Mouse (Mus musculus): Measurements from ENCODE around the gene Bahcc1. TPM values are rescaled to one million over a fixed set of nuclear protein-coding genes. Genes with fewer than 3 reads are reported as not detected.

Bahcc1 gene
- polyA plus RNA-seq, 1 experiment from 2014 or later = 17.2 TPM

DNA sequence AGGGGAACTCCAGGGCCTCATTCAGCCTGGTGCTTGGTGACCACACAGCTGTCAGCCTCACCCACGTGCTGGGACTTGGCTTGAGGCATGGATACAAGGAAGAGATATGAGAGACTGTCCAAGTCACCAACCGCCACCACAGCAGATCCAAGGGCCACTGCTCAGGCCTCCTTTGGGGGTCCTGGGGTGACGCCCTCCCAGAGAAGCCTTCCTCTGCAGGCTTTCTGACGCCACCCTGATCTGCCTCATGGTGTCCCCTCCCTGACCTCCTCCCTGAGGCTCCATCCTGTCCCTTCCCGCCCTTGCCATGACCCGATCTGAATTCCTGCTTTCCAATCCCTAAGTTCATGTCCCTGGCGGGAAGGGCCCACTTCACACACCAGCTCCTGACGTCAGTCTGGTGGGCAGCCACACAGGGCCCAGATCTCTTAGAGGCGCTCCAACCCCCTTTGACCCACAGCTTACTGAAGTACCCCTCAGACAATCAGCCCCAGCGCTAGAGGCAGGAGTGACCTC is 17.0 kb upstream of the Bahcc1 start:
- no peak for ATAC-seq
- 52% methylated on average over 10 of the region's 10 CpGs for WGBS
- Histone ChIP-seq H3K4me3 (no peak overlapping the region), H3K4me1 (peaks cover 33% of the 10 kb centered on the region), H3K9ac (no peak overlapping the region), H3K36me3 (ENCODE audit: poor library complexity, severe bottlenecking) (0 out of 2 replicates have a peak, but pooled peaks cover 3% of the 10 kb centered on the region), H3K4me2 (no peak overlapping the region; the same call in 1 of the 2 replicates), H3K9me3 (replicated peaks) (peaks cover 11% of the 10 kb centered on the region; the same call in 1 of the 2 replicates), H3K27ac (peak overlapping the region; percentile 90), H3K27me3 (no peaks in the 10 kb centered on the region)

GRCm38 (mm10) chr11:120216540-120217324 is 16.0 kb upstream of the Bahcc1 start:
- H3K4me2 ChIP-seq = peak overlapping the region; percentile 22; the same call in 1 of the 2 replicates
- peak overlapping the region; percentile 90 for H3K27ac ChIP-seq
- H3K27me3 ChIP-seq = no peaks in the 10 kb centered on the region
- H3K36me3 ChIP-seq (ENCODE audit: poor library complexity, severe bottlenecking) = 0 out of 2 replicates have a peak, but pooled peaks cover 3% of the 10 kb centered on the region
- WGBS = 9% methylated on average over 11 of the region's 11 CpGs
- H3K4me1 ChIP-seq = peaks cover 37% of the 10 kb centered on the region
- ATAC-seq = peak; percentile 90
- H3K4me3 ChIP-seq = no peak overlapping the region
- H3K9me3 ChIP-seq (replicated peaks) = peaks cover 11% of the 10 kb centered on the region; the same call in 1 of the 2 replicates
- peak overlapping the region; percentile 23; the same call in 1 of the 2 replicates for H3K9ac ChIP-seq

DNA sequence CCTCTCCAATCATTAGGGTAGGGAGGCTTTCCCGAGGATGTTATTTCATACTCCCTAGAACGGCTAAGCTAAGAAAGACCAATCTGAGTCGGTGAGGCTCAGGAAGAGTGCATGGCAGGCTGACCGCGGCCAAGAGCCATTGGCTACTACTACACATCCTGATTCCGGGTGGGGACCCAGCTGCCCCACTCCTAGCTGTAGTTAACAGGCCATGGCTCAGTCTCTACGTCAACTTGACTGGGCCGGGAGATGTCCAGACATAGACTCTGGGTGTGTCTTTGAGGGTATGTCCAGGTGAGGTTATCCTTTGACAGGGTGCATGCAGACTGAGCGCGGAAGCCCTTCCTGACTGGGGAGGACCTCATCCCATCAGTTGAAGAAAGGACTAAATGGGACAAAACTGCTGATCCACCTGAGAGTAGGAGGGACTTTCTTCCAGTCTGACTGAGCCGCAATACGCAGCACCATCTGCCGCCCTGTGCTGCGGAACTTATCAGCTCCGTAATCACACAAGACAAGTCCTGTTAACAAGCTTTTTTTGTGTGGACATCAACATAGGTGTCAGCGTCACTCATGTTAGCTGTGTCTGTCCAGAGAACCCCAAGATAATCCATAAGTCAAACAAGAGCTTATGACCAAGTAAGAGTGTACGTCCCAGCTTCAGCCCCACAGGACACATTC is 14.4 kb upstream of the Bahcc1 start:
- Histone ChIP-seq H3K9ac (no peak overlapping the region), H3K4me2 (no peak overlapping the region), H3K27ac (no peak overlapping the region), H3K27me3 (no peaks in the 10 kb centered on the region), H3K9me3 (replicated peaks) (peaks cover 9% of the 10 kb centered on the region; the same call in 1 of the 2 replicates), H3K4me3 (no peak overlapping the region), H3K36me3 (ENCODE audit: poor library complexity, severe bottlenecking) (0 out of 2 replicates have a peak, but pooled peaks cover 1% of the 10 kb centered on the region), H3K4me1 (peaks cover 37% of the 10 kb centered on the region)
- whole genome bisulfite sequencing = 93% methylated on average over 17 of the region's 17 CpGs
- ATAC-seq = no peak

DNA sequence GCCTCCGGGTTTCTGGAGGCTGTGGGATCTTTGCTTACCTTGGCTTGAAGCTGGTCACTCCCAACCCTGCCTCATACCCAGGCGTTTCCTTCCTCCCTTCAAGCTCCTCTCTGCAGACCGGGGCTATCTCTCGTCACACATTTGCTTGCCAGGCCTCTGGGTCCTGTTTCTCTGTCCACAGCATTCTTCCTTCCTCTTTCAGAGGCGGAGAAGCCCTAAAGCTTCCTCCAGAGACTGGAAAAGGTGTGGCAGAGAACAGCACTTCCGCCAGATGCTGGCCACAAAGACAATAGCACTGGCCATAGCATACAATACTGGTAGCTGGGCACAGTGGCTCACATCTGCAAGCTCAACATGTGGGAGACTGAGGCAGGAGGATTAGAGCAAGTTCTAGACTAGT is 13.8 kb upstream of the Bahcc1 start:
- H3K4me1 ChIP-seq = peaks cover 40% of the 10 kb centered on the region

DNA sequence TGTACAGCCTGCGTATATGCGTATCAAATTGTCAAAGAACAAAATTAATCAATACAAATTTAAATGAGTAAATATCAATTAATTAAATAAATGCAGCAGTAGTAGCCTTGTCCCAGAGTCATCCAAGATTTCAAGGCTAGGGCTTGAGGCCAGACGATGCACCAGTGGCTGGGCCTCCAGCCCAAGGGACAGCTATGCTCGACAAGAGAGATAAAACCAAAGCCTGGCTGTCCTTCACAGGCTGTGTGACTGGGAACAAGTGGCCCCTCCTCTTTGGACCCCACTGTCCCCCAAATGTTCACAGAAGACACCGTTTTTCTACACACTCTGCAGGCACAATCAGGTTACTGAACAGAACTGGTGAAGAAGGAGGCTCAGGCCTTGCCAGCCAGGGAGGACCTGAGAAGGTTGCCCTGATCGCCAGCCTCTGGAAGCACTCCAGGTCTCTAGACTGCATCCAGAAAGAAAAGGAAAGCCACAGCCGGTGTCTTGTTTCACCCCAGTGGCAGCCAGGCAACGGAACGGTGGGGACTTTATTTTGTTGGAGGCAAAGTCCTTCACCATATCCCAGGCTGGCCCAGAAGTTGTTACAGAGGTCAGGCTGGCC is 12.7 kb upstream of the Bahcc1 start:
- Histone ChIP-seq H3K27me3 (no peaks in the 10 kb centered on the region), H3K4me1 (peaks cover 50% of the 10 kb centered on the region), H3K36me3 (ENCODE audit: poor library complexity, severe bottlenecking) (no peaks in the 10 kb centered on the region), H3K4me3 (no peak overlapping the region), H3K27ac (0 out of 2 replicates have a peak overlapping the region, but pooled peaks have one; percentile 28), H3K9ac (no peak overlapping the region), H3K4me2 (no peak overlapping the region), H3K9me3 (replicated peaks) (no peaks in the 10 kb centered on the region)
- WGBS = 50% methylated on average over 9 of the region's 9 CpGs
- ATAC-seq = no peak

More for the DNA sequence above, 13.8 kb upstream of the Bahcc1 start:
- Histone ChIP-seq H3K27me3 (no peaks in the 10 kb centered on the region), H3K4me3 (no peak overlapping the region), H3K27ac (no peak overlapping the region), H3K36me3 (ENCODE audit: poor library complexity, severe bottlenecking) (no peaks in the 10 kb centered on the region), H3K4me2 (no peak overlapping the region), H3K9me3 (replicated peaks) (peaks cover 3% of the 10 kb centered on the region; the same call in 1 of the 2 replicates), H3K9ac (no peak overlapping the region)
- 83% methylated on average over 6 of the region's 6 CpGs for WGBS
- ATAC-seq = no peak

DNA sequence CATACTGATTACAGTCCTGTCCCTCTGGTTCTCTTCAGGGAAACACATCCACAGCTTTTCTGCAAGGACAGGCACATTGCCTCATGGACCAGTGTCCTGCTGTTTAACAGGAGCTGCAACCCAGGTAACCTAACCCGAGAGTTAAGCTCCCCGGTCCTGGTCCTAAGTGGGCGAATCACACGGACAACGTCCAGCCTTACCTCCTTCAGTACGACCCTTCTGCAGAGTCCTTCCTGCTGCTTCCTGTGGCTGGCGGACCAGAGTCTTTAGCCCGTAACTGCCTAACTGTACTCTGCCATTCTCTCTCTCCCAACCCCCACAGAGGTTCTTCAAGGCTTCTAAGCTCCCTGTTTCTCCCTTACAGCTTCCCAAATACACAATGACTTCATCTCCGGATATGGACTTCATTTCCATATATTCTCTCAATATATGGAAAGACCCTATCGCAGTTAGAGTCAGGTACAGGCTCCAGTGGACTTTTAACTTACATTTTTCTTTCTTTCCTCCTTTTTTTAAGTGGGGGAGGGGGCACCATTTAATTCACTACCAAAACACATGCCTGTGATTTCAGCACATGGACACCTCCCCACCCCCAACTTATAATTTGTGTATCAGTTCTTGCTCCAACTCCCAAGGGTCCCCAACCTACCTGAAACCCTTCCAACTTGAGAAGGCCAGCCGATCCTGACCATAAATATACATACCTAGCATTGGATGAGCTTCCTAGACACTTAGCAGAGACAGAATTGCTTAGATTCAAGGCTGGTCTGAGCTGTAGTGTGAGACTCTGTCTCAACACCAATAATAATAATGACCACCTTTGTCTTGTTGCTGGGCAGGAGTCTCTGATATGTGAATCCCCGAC is 11.6 kb upstream of the Bahcc1 start:
- Histone ChIP-seq H3K4me1 (peaks cover 56% of the 10 kb centered on the region), H3K9me3 (replicated peaks) (no peaks in the 10 kb centered on the region), H3K4me3 (no peak overlapping the region), H3K27me3 (0 out of 2 replicates have a peak, but pooled peaks cover under 1% of the 10 kb centered on the region), H3K9ac (no peak overlapping the region), H3K4me2 (no peak overlapping the region), H3K36me3 (ENCODE audit: poor library complexity, severe bottlenecking) (no peaks in the 10 kb centered on the region), H3K27ac (peak overlapping the region; percentile 28; the same call in 1 of the 2 replicates)
- no peak for ATAC-seq
- 64% methylated on average over 12 of the region's 12 CpGs for WGBS

- Histone ChIP-seq H3K27ac (no peak overlapping the region), H3K4me2 (no peak overlapping the region), H3K4me3 (no peak overlapping the region), H3K36me3 (ENCODE audit: poor library complexity, severe bottlenecking) (0 out of 2 replicates have a peak, but pooled peaks cover 5% of the 10 kb centered on the region), H3K4me1 (peaks cover 56% of the 10 kb centered on the region), H3K9me3 (replicated peaks) (no peaks in the 10 kb centered on the region), H3K27me3 (peaks cover 8% of the 10 kb centered on the region; the same call in 1 of the 2 replicates), H3K9ac (no peak overlapping the region)
- 86% methylated on average over 6 of the region's 6 CpGs for WGBS
- no peak for ATAC-seq
These were observed 10.2 kb upstream of the Bahcc1 start for GRCm38 (mm10) chr11:120222425-120223104.

- Histone ChIP-seq H3K4me3 (no peak overlapping the region), H3K27ac (no peak overlapping the region; the same call in 1 of the 2 replicates), H3K36me3 (ENCODE audit: poor library complexity, severe bottlenecking) (0 out of 2 replicates have a peak, but pooled peaks cover 5% of the 10 kb centered on the region), H3K27me3 (peaks cover 8% of the 10 kb centered on the region; the same call in 1 of the 2 replicates), H3K9me3 (replicated peaks) (no peaks in the 10 kb centered on the region), H3K4me2 (no peak overlapping the region), H3K9ac (no peak overlapping the region; the same call in 1 of the 2 replicates), H3K4me1 (peaks cover 65% of the 10 kb centered on the region)
- ATAC-seq = peak; percentile 50
- 45% methylated on average over 19 of the region's 19 CpGs for WGBS
These were observed 8.9 kb upstream of the Bahcc1 start for GRCm38 (mm10) chr11:120223586-120224487.

DNA sequence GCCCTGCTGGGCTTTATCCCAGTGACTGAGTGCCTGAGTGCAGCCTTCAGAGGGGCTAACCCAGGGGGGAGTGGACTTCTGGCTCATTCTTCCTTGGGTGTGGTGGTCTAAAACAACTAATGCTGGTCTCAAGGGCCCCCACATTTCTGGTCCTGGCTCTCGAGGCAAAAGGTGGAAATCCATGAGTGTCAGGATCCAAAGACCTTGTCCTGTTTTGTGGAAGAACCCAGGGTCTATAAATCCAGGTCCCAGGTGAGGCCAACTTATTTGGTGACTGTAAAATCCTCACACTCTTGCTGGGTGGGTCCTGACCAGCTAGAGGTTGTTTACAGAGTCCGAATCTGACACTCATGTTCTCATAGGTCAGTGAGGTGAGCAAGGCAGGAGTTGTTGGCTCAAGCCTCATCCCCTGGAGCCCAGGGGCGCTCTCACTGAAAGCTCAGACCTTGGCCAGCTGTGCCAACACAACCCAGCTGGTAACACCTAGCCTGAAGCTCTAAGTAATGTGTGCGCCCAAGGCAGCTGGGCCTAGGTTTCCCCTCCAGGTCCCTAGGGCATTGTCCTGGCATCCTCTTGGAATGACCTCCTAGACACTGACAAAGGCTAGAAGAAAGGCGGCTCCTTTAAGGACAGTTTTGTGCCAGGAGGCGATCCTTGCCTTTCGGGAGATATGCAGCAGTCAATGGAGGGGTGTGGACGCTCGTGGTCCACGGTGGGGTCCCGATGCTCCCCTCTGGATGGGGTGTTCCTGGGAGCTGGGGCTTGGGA is 8.1 kb upstream of the Bahcc1 start:
- no peak for ATAC-seq

More for the DNA sequence above, 8.1 kb upstream of the Bahcc1 start:
- H3K9me3 ChIP-seq (replicated peaks) = no peaks in the 10 kb centered on the region
- 0 out of 2 replicates have a peak, but pooled peaks cover 5% of the 10 kb centered on the region for H3K36me3 ChIP-seq (ENCODE audit: poor library complexity, severe bottlenecking)
- H3K9ac ChIP-seq = peak overlapping the region; percentile 63
- no peak overlapping the region for H3K27ac ChIP-seq
- H3K4me3 ChIP-seq = peak overlapping the region; percentile 23
- H3K4me1 ChIP-seq = peaks cover 73% of the 10 kb centered on the region
- H3K4me2 ChIP-seq = peak overlapping the region; percentile 55
- peaks cover 8% of the 10 kb centered on the region; the same call in 1 of the 2 replicates for H3K27me3 ChIP-seq
- 30% methylated on average over 11 of the region's 11 CpGs for WGBS
